ENCODE assay signal across 9 mouse cellular contexts in genomic region chr14:12139643-12140481, GRCm38 (mm10).
DNase-seq lines count a peak whose midpoint lies in the region; ATAC-seq and TF ChIP-seq lines count a peak whose summit lies in the region.
"Had no signal": no experiment of that assay in that cellular context is flagged by ENCODE, and none has a peak within 500 bp of the region (broad histone marks: within the 10 kb centered on the region; RNA-seq: fewer than 3 reads in every experiment).

No protein-coding gene starts in this region.

- peak; percentile 78 for TF ChIP-seq CTCF in lung, embryonic 14.5 days (IDR thresholded peaks at IDR 0.05; ENCODE audit: low read depth)

- ATAC-seq in lung, embryonic 14.5 days (ENCODE audit: insufficient read depth), result peak; percentile 57; the same call in 1 of the 2 replicates

- H3K27me3 ChIP-seq in embryonic facial prominence, embryonic 10.5 days (replicated peaks; ENCODE audit: low read depth, poor library complexity, severe bottlenecking), result no peaks in the 10 kb centered on the region
- H3K27me3 ChIP-seq in lung, embryonic 14.5 days (ENCODE audit: insufficient read depth, low read length), result no peaks in the 10 kb centered on the region

- H3K9ac ChIP-seq in lung, embryonic 14.5 days, result no peak overlapping the region

- intact Hi-C loops in heart, postnatal 36 days (cut with DNase I), result loop anchor here (2.0 to 10.0 kb wide), 5 partner anchors 258 to 975 kb away; partner anchors contain the start of gene Fhit

- peak; percentile 61 for DNase-seq in 3T3-L1 (ENCODE audit: low read depth, low spot score)
- DNase-seq in WW6 (ENCODE audit: low read depth, low spot score), result peak; percentile 45
- peak; percentile 39 for DNase-seq in embryonic facial prominence, embryonic 10.5 days (ENCODE audit: low spot score)
- DNase-seq in heart, postnatal 36 days, result peak; percentile 32 to 53
- peak; percentile 74 for DNase-seq in layer of hippocampus, adult 11-12 months (ENCODE audit: low spot score)
- peak; percentile 92 for DNase-seq in lung, embryonic 14.5 days
- peak; percentile 66 to 73 for DNase-seq in right cerebral cortex, adult 2 months (ENCODE audit: low spot score in 2 of 2)
- no peak for DNase-seq in gastrocnemius, postnatal 10 days

- no peak overlapping the region for H3K4me3 ChIP-seq in embryonic facial prominence, embryonic 10.5 days
- H3K4me3 ChIP-seq in lung, embryonic 14.5 days (ENCODE audit: low read depth, low read length), result no peak overlapping the region
- H3K4me3 ChIP-seq: erythroblast, embryonic 14.5 days had no signal

- 57% methylated on average over 18 of the region's 18 CpGs for WGBS in embryonic facial prominence, embryonic 10.5 days
- WGBS in lung, embryonic 14.5 days, result 39% methylated on average over 18 of the region's 18 CpGs

- H3K27ac ChIP-seq in embryonic facial prominence, embryonic 10.5 days (replicated peaks), result no peak overlapping the region
- H3K27ac ChIP-seq in lung, embryonic 14.5 days (ENCODE audit: low read depth), result no peak overlapping the region

- H3K4me1 ChIP-seq in embryonic facial prominence, embryonic 10.5 days, result peaks cover 12% of the 10 kb centered on the region
- no peaks in the 10 kb centered on the region for H3K4me1 ChIP-seq in lung, embryonic 14.5 days (ENCODE audit: insufficient read depth)

- H3K36me3 ChIP-seq in embryonic facial prominence, embryonic 10.5 days (replicated peaks), result peaks cover 9% of the 10 kb centered on the region
- H3K36me3 ChIP-seq in lung, embryonic 14.5 days (ENCODE audit: insufficient read depth), result peaks cover 5% of the 10 kb centered on the region; the same call in 1 of the 2 replicates

- no peaks in the 10 kb centered on the region for H3K9me3 ChIP-seq in embryonic facial prominence, embryonic 10.5 days
- no peaks in the 10 kb centered on the region for H3K9me3 ChIP-seq in lung, embryonic 14.5 days (ENCODE audit: low read depth, low read length)

- H3K4me2 ChIP-seq in lung, embryonic 14.5 days, result no peak overlapping the region
